Mouse (Mus musculus) layer of hippocampus, postnatal 10 days (tissue): ENCODE results near the gene Spag17. TPM values are rescaled to one million over a fixed set of nuclear protein-coding genes. Genes with fewer than 3 reads are reported as not detected.
A peak's percentile ranks its signal among the peaks of the same experiment; 100 is the strongest.
"Not testable (repeated sequence)": the region's sequence is repeated elsewhere in the genome, so short reads cannot be mapped to it uniquely, and the experiment has no call there.

Experiments
- DNase-seq, 2 experiments: peaks; one replicate each; pipeline ENCODE4 v3.0.0; 2021; ENCODE audit warnings: low spot score in 2 of 2
- long read RNA-seq: library from polyadenylated mRNA; stranded (forward); transcript quantifications from one replicate; pipeline ENCODE4 v2.0.0, GENCODE M21; 2023
- total RNA-seq, 2 experiments: library from RNA; stranded (reverse); gene quantifications; 2 replicates each; pipeline ENCODE4 v1.2.3; 2021

Spag17 gene
- under 1 TPM; 0.80 to 0.91 TPM for total RNA-seq
- long read RNA-seq, result 0 reads

GRCm38 (mm10) chr3:99885187-99885811, at the start of gene Spag17:
Spag17 (plus strand) TSS chr3:99885406.
- DNase-seq, result peak; percentile 12 to 39

GRCm38 (mm10) chr3:99842333-99842732, 42.9 kb upstream of the Spag17 start:
- no peak for DNase-seq

- no peak for DNase-seq
Measured at GRCm38 (mm10) chr3:99842808-99843207, 42.4 kb upstream of the Spag17 start.

GRCm38 (mm10) chr3:99843233-99843632, 42.0 kb upstream of the Spag17 start:
- no peak for DNase-seq

GRCm38 (mm10) chr3:99850926-99851325, 34.3 kb upstream of the Spag17 start:
- DNase-seq, result no peak

- no peak for DNase-seq
Measured at GRCm38 (mm10) chr3:99854595-99854994, 30.6 kb upstream of the Spag17 start.

- no peak for DNase-seq
Measured at GRCm38 (mm10) chr3:99858922-99859321, 26.3 kb upstream of the Spag17 start.

GRCm38 (mm10) chr3:99864706-99865105, 20.5 kb upstream of the Spag17 start:
- no peak for DNase-seq

GRCm38 (mm10) chr3:99875137-99875536, 10.1 kb upstream of the Spag17 start:
- DNase-seq, result no peak

GRCm38 (mm10) chr3:99881498-99881897, 3.7 kb upstream of the Spag17 start:
- no peak for DNase-seq

GRCm38 (mm10) chr3:99883988-99884564, 1.1 kb upstream of the Spag17 start:
- no peak for DNase-seq

GRCm38 (mm10) chr3:99894741-99895140, 9.5 kb downstream of the Spag17 start:
- not testable (repeated sequence) for DNase-seq

- peak in 1 of 2 experiments; percentile 24 for DNase-seq
Measured at GRCm38 (mm10) chr3:99913809-99914439, 28.7 kb downstream of the Spag17 start.

- no peak for DNase-seq
Measured at GRCm38 (mm10) chr3:99922944-99923343, 37.7 kb downstream of the Spag17 start.

- no peak for DNase-seq
Measured at GRCm38 (mm10) chr3:99930920-99931620, 45.9 kb downstream of the Spag17 start.

- DNase-seq, result peak in 1 of 2 experiments; percentile 27
Measured at GRCm38 (mm10) chr3:99936159-99936558, 51.0 kb downstream of the Spag17 start.

GRCm38 (mm10) chr3:99938611-99939286, 53.5 kb downstream of the Spag17 start:
- DNase-seq, result peak; percentile 69 to 74

- DNase-seq, result no peak
Measured at GRCm38 (mm10) chr3:99945171-99945570, 60.0 kb downstream of the Spag17 start.

- no peak for DNase-seq
Measured at GRCm38 (mm10) chr3:99954039-99954602, 68.9 kb downstream of the Spag17 start.

GRCm38 (mm10) chr3:99956517-99956916, 71.3 kb downstream of the Spag17 start:
- no peak for DNase-seq
